Mouse (Mus musculus): ENCODE measurements at regions not wholly inside any gene's neighbourhood (a gene's known extent, or its start where the extent isn't known, plus 50 kb on each side); places are given as distances from the start of the nearest gene placed in this dataset.
A peak's percentile ranks its signal among the peaks of the same experiment; 100 is the strongest.

DNA sequence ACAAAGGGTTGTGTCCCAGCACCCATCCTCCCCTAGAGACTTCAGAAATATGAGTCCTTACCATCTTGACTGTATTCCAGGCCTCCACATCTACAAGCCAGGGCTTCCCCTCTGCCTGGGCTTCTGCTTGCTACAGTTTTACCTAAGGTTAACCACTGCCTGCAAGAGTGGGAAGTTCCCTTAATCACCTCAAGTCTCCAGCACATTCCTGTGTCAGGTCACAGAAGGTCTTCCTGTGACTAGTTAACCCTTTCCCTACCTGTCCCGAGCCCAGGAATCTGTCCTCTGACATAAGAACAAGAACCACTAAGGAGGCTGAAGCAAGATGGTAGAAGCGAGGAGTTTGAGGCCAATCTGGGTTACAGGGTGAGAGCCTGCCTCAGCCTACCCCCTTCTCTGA is 80.8 kb upstream of the Chd2 start:
- peaks cover 14% of the 10 kb centered on the region for H3K4me1 ChIP-seq (ENCODE audit: insufficient read depth)
- H3K27me3 ChIP-seq (ENCODE audit: insufficient read depth, low read length): no peaks in the 10 kb centered on the region
- no peak overlapping the region for H3K4me2 ChIP-seq (ENCODE audit: low read depth, low read length)
- no peak overlapping the region for H3K27ac ChIP-seq (ENCODE audit: low read depth)
- H3K36me3 ChIP-seq (replicated peaks; ENCODE audit: insufficient read depth, low read length): no peaks in the 10 kb centered on the region
- no peak for DNase-seq
- H3K9ac ChIP-seq (replicated peaks): no peak overlapping the region
- no peak for TF ChIP-seq CTCF (IDR thresholded peaks at IDR 0.05; ENCODE audit: low read depth)
- no peak for TF ChIP-seq EP300 (IDR thresholded peaks at IDR 0.05; ENCODE audit: low read depth)
- H3K9me3 ChIP-seq (ENCODE audit: low read length): no peaks in the 10 kb centered on the region
- 67% methylated on average over 2 of the region's 2 CpGs for WGBS (ENCODE audit: insufficient replicate concordance)
- H3K4me3 ChIP-seq (ENCODE audit: low read depth, low read length): no peak overlapping the region
- ATAC-seq: no peak

DNA sequence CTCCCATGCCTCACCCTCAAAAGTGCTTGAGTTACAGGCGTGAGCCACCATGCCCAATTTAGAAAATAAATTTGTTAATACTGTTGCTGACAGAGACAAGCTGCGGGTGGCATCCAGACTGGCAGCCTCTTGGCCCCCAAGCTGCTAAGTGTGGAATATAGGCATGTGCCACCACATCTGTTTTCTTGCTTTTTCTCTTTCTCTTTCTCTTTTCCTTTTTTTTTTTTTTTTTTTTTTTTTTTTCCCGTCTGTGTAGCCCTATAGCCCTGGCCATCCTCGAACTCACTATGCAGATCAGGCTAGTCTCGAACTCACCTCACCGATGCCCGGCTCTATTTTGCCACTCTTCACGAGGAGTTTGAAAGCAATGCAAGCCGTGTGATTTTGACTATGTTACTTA is 78.7 kb upstream of the Chd2 start:
- WGBS (ENCODE audit: insufficient replicate concordance): 92% methylated on average over 9 of the region's 9 CpGs
- no peak overlapping the region for H3K9ac ChIP-seq (replicated peaks)
- H3K4me1 ChIP-seq (ENCODE audit: insufficient read depth): peaks cover 15% of the 10 kb centered on the region
- no peaks in the 10 kb centered on the region for H3K27me3 ChIP-seq (ENCODE audit: insufficient read depth, low read length)
- H3K4me3 ChIP-seq (ENCODE audit: low read depth, low read length): no peak overlapping the region
- no peaks in the 10 kb centered on the region for H3K9me3 ChIP-seq (ENCODE audit: low read length)
- ATAC-seq (no peak), DNase-seq (no peak)
- H3K27ac ChIP-seq (ENCODE audit: low read depth): no peak overlapping the region
- no peak for TF ChIP-seq EP300 (IDR thresholded peaks at IDR 0.05; ENCODE audit: low read depth)
- no peak for TF ChIP-seq CTCF (IDR thresholded peaks at IDR 0.05; ENCODE audit: low read depth)
- no peaks in the 10 kb centered on the region for H3K36me3 ChIP-seq (replicated peaks; ENCODE audit: insufficient read depth, low read length)
- H3K4me2 ChIP-seq (ENCODE audit: low read depth, low read length): no peak overlapping the region

DNA sequence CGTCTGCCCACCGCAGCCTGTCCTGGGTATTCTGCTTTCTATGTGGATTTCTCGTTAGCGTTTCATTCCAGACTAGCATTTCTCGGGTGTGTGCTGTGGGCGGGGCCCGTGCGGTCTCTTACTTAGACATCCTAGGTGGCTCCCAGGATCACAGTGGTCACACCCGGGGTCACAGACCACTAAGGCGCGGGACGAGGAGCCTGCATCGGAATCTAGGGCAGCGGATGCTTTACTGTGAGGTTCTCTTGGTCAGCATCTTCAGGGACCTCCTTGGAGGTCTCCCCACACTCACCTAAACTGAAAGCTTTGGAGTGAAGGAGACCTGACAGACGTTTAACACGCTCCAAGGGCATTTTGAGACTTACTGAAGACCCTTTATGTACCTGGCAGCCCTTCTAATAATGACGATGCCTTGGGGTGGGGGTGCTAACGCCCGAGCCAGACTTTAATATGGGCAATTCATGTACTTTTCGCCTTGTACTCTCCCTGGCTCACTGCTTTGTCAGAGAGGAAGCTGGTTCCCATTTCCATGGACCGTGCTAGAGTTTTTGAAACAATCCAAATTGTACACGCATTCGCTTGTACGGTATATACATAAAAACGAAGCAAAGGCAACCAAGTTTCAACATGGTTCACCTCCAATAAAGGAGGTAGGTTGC is 77.3 kb upstream of the Chd2 start:
- Histone ChIP-seq H3K36me3 (replicated peaks; ENCODE audit: insufficient read depth, low read length) (no peaks in the 10 kb centered on the region), H3K27me3 (ENCODE audit: insufficient read depth, low read length) (no peaks in the 10 kb centered on the region), H3K9ac (replicated peaks) (peak overlapping the region; percentile 94), H3K4me2 (ENCODE audit: low read depth, low read length) (peak overlapping the region; percentile 81), H3K9me3 (ENCODE audit: low read length) (no peaks in the 10 kb centered on the region), H3K4me1 (ENCODE audit: insufficient read depth) (peaks cover 13% of the 10 kb centered on the region), H3K27ac (ENCODE audit: low read depth) (peak overlapping the region; percentile 100), H3K4me3 (ENCODE audit: low read depth, low read length) (peak overlapping the region; percentile 75)
- peak; percentile 50 for ATAC-seq
- 0 out of 2 replicates have a peak, but pooled peaks have one; percentile 27 for TF ChIP-seq EP300 (IDR thresholded peaks at IDR 0.05; ENCODE audit: low read depth)
- TF ChIP-seq CTCF (IDR thresholded peaks at IDR 0.05; ENCODE audit: low read depth): no peak
- no peak for DNase-seq
- WGBS (ENCODE audit: insufficient replicate concordance): 4% methylated on average over 25 of the region's 25 CpGs

DNA sequence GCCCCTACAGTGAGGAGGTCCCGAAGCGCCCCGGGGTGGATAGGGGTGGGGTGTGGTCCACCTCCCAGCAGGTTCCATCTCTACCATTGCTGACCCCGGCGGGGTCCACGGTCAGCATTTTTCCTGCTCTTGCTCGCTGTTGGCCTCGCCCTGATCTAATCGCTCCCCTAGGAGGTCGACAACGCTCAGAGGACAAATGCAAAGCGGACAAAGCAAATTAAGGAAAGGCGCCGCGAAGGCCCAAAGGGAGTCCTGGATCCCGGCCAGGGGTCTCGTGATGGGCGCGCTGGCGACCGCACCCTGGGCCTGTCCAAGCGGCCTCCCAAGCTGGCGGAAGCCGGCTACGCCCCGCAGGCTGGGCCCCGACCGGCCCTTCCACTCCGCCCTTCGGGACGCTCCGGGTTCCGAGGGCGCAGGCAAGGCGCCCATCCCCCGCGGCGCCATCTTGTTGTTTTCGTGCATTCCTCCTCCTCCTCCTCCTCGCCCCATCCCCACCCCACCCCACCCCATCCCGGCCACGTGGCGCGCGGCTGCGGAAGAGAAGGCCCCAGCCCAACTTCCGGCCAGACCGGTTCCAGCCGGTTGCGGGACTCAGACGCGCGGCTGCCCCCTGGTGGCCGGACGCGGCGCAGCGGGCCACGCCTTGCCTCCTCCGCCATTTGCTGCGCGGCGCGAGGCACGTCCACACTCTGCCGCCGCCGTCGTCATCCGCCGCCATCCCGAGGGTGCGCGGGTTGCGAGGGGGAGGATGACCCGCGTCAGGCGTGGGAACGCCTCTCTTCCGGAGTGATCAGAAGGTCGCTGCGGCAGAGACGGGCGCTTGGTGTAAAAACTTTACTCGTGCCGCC is 76.5 kb upstream of the Chd2 start:
- Histone ChIP-seq H3K4me1 (ENCODE audit: insufficient read depth) (peaks cover 13% of the 10 kb centered on the region), H3K4me2 (ENCODE audit: low read depth, low read length) (peak overlapping the region; percentile 81), H3K36me3 (replicated peaks; ENCODE audit: insufficient read depth, low read length) (no peaks in the 10 kb centered on the region), H3K4me3 (ENCODE audit: low read depth, low read length) (peak overlapping the region; percentile 75), H3K27ac (ENCODE audit: low read depth) (peak overlapping the region; percentile 100), H3K9ac (replicated peaks) (peak overlapping the region; percentile 94), H3K27me3 (ENCODE audit: insufficient read depth, low read length) (no peaks in the 10 kb centered on the region), H3K9me3 (ENCODE audit: low read length) (no peaks in the 10 kb centered on the region)
- DNase-seq: peak; percentile 99
- WGBS (ENCODE audit: insufficient replicate concordance): under 1% methylated on average over 69 of the region's 86 CpGs
- ATAC-seq: peak; percentile 94
- TF ChIP-seq EP300 (IDR thresholded peaks at IDR 0.05; ENCODE audit: low read depth): peak; percentile 58; the same call in 1 of the 2 replicates
- peak; percentile 99 for TF ChIP-seq CTCF (IDR thresholded peaks at IDR 0.05; ENCODE audit: low read depth)

DNA sequence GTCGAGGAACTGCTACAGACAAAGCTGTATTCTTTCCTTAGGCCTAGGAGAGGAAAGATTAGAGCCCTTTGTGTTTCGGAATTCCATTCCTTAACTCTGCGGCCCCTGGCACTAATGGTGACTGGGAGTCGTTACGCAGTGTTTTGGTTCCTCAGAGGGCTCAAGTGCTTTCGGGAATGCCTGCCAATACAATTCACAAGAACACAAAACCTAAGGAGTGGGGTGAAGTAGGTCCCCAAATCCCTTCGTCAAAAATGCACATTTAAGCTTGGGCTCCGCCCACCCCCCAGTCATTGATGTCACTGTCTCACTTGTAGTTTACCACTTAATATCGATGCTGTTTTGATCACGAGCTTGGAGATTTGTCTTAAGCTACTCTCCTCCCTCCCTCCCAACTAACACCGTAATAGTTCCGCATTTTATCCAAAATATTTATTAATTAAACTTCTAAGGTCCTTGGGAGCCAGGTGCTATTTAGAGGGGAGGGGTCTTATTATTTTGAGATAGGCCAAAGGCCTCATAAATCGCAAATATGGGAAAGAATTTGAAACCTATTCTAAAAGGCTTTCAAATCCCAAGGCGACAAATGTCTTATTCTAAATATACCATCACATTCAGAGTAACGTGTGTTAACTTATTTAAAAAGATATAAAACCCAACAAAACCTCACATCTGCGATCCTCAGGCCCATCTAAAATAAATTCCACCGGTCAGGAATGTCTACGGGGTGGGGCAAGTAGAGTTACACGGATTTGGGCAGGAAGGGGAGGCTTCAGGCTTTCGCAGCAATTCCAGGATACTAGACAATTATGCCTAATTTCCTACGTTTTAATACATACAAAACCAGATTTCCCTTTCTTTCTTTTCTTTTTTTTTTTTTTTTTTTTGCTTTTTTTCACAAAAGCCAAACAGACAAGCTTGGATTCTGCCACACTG is 75.6 kb upstream of the Chd2 start:
- H3K4me3 ChIP-seq (ENCODE audit: low read depth, low read length): peak overlapping the region; percentile 75
- peak overlapping the region; percentile 94 for H3K9ac ChIP-seq (replicated peaks)
- WGBS (ENCODE audit: insufficient replicate concordance): 17% methylated on average over 21 of the region's 21 CpGs
- no peak for TF ChIP-seq CTCF (IDR thresholded peaks at IDR 0.05; ENCODE audit: low read depth)
- no peak for TF ChIP-seq EP300 (IDR thresholded peaks at IDR 0.05; ENCODE audit: low read depth)
- ATAC-seq (no peak), DNase-seq (peak; percentile 53)
- no peaks in the 10 kb centered on the region for H3K27me3 ChIP-seq (ENCODE audit: insufficient read depth, low read length)
- peak overlapping the region; percentile 100 for H3K27ac ChIP-seq (ENCODE audit: low read depth)
- H3K9me3 ChIP-seq (ENCODE audit: low read length): no peaks in the 10 kb centered on the region
- peaks cover 13% of the 10 kb centered on the region for H3K4me1 ChIP-seq (ENCODE audit: insufficient read depth)
- H3K4me2 ChIP-seq (ENCODE audit: low read depth, low read length): peak overlapping the region; percentile 81
- no peaks in the 10 kb centered on the region for H3K36me3 ChIP-seq (replicated peaks; ENCODE audit: insufficient read depth, low read length)

Measured in liver, postnatal 0 days (tissue).